Mouse (Mus musculus) gastrocnemius, adult 2 months (tissue): Measurements from ENCODE around the gene Hnf1b. TPM values are rescaled to one million over a fixed set of nuclear protein-coding genes. Genes with fewer than 3 reads are reported as not detected.

Experiments used
- DNase-seq: peaks from one replicate; pipeline ENCODE4 v3.0.0; 2022
- H3K27ac ChIP-seq: fragments of 200-600 bp; 2 replicates; pipeline ENCODE4 v1.8.1; 2022; ENCODE audit warnings: mild to moderate bottlenecking
- H3K4me3 ChIP-seq: fragments of 200-600 bp; 2 replicates; pipeline ENCODE4 v1.8.1; 2022; ENCODE audit warnings: mild to moderate bottlenecking, moderate library complexity
- CTCF ChIP-seq: fragments of 200-600 bp; IDR thresholded peaks from 2 replicates; pipeline ENCODE4 v1.8.1; 2022; ENCODE audit warnings: antibody characterized with exemption, mild to moderate bottlenecking, moderate library complexity
- intact Hi-C: fragments of 180-260 bp; cut with DNase I; formaldehyde crosslinking; loops from one replicate; pipeline ENCODE4 v1.15.1; 2025
- total RNA-seq, 2 experiments: library from RNA; stranded (reverse); gene quantifications; 2 replicates each; pipeline ENCODE4 v1.2.3; 2021

The Hnf1b gene
- total RNA-seq, 2 experiments from 2014 or later = not detected

- intact Hi-C loops = no loop called here
- H3K27ac ChIP-seq = no peak overlapping the region
- no peak for TF ChIP-seq CTCF
- H3K4me3 ChIP-seq = no peak overlapping the region
- no peak for DNase-seq
Observed at GRCm38 (mm10) chr11:83932506-83933106, 82.7 kb downstream of the Hnf1b start.

GRCm38 (mm10) chr11:83933376-83933775 is 83.5 kb downstream of the Hnf1b start:
- H3K27ac ChIP-seq = no peak overlapping the region
- H3K4me3 ChIP-seq = no peak overlapping the region
- intact Hi-C loops = no loop called here
- no peak for TF ChIP-seq CTCF
- DNase-seq = no peak

GRCm38 (mm10) chr11:83935986-83936665 is 86.3 kb downstream of the Hnf1b start:
- intact Hi-C loops = loop anchor here (1.0 to 5.0 kb wide), 2 partner anchors 104 to 121 kb away; no protein-coding TSS in a partner anchor
- TF ChIP-seq CTCF = peak; percentile 87
- Histone ChIP-seq H3K4me3 (no peak overlapping the region), H3K27ac (no peak overlapping the region)
- peak; percentile 73 for DNase-seq

GRCm38 (mm10) chr11:83938556-83938955 is 88.7 kb downstream of the Hnf1b start:
- Histone ChIP-seq H3K27ac (no peak overlapping the region), H3K4me3 (no peak overlapping the region)
- TF ChIP-seq CTCF = no peak
- intact Hi-C loops = loop anchor here (2.0 to 5.0 kb wide), 2 partner anchors 106 to 154 kb away; no protein-coding TSS in a partner anchor
- no peak for DNase-seq

- intact Hi-C loops = loop anchor here (10.0 kb wide), 1 partner anchor 573 kb away; the partner anchor contains the start of gene Aatf
- Histone ChIP-seq H3K4me3 (peak within 1 kb of the TSS; percentile 90), H3K27ac (peak within 1 kb of the TSS; percentile 91)
- peak; percentile 92 for DNase-seq
- no peak for TF ChIP-seq CTCF
Observed at GRCm38 (mm10) chr11:83941950-83942840, 92.3 kb downstream of the Hnf1b start, which contains the start of gene Ddx52. TSS of gene Ddx52 (plus strand) at chr11:83942062.

Other genes with a start within 250 kb of the Hnf1b start
- gene Rpl9-ps1, start 204.4 kb upstream of the Hnf1b start, total RNA-seq = not detected
- gene Ccl3, start 200.7 kb upstream of the Hnf1b start, total RNA-seq = not detected
- gene Ccl4, start 187.5 kb upstream of the Hnf1b start, total RNA-seq = not detected
- under 1 TPM; 0.47 to 0.69 TPM for gene Wfdc17, start 146.1 kb upstream of the Hnf1b start, total RNA-seq
- not detected for gene Wfdc18, start 141.0 kb upstream of the Hnf1b start, total RNA-seq
- gene Wfdc21, start 103.1 kb upstream of the Hnf1b start, total RNA-seq = not detected
- 1 to 10 TPM; 8.5 to 9.2 TPM for gene Heatr6, start 96.4 kb upstream of the Hnf1b start, total RNA-seq
- gene Ddx52, start 92.0 kb downstream of the Hnf1b start, total RNA-seq = 10 to 100 TPM in 1 of 2 experiments, 1 to 10 TPM in 1; 9.6 to 10.8 TPM
- gene Synrg, start 114.4 kb downstream of the Hnf1b start, total RNA-seq = 10 to 100 TPM; 40.8 to 41.8 TPM
- gene Dusp14, start 219.2 kb downstream of the Hnf1b start, total RNA-seq = 1 to 10 TPM; 6.1 to 7.9 TPM